Mouse (Mus musculus) limb, embryonic 14.5 days (tissue): ENCODE measurements around the gene Cnn2. TPM values are rescaled to one million over a fixed set of nuclear protein-coding genes. Genes with fewer than 3 reads are reported as not detected.

Experiments used
- ATAC-seq: fragments of 200-750 bp; cut with Nextera tagmentation; 2 replicates; pipeline ENCODE4 v1.8.0; 2017; ENCODE audit warnings: low read depth, moderate number of reproducible peaks, moderate TSS enrichment; ENCODE audit not compliant: low FRiP score
- DNase-seq: peaks from one replicate; pipeline ENCODE4 v3.0.0-alpha.2; 2015; ENCODE audit warnings: low spot score
- H3K27ac ChIP-seq: fragments of 300-500 bp; sonication (generic); replicated peaks from 2 replicates; pipeline ENCODE4 v1.5.1; 2014; ENCODE audit warnings: low read depth, mild to moderate bottlenecking, low read length, moderate library complexity, mixed read lengths
- H3K27me3 ChIP-seq: fragments of 300-500 bp; sonication (generic); 2 replicates; pipeline ENCODE4 v1.6.1; 2014; ENCODE audit warnings: low read length, mixed read lengths; ENCODE audit not compliant: control insufficient read depth, insufficient read depth
- H3K36me3 ChIP-seq: fragments of 300-500 bp; sonication (generic); 2 replicates; pipeline ENCODE4 v1.6.1; 2014; ENCODE audit warnings: mild to moderate bottlenecking, low read length, moderate library complexity, mixed read lengths; ENCODE audit not compliant: control insufficient read depth, insufficient read depth
- H3K4me1 ChIP-seq: fragments of 300-500 bp; sonication (generic); 2 replicates; pipeline ENCODE4 v1.6.1; 2014; ENCODE audit warnings: antibody characterized with exemption, low read length, mixed read lengths; ENCODE audit not compliant: control insufficient read depth, insufficient read depth
- H3K4me2 ChIP-seq: fragments of 300-500 bp; sonication (generic); replicated peaks from 2 replicates; pipeline ENCODE4 v1.6.1; 2014; ENCODE audit warnings: low read depth, mild to moderate bottlenecking, low read length, moderate library complexity; ENCODE audit not compliant: severe bottlenecking
- H3K4me3 ChIP-seq: fragments of 300-500 bp; sonication (generic); replicated peaks from 2 replicates; pipeline ENCODE4 v1.5.1; 2014; ENCODE audit warnings: low read length
- H3K9ac ChIP-seq: fragments of 300-500 bp; sonication (generic); 2 replicates; pipeline ENCODE4 v1.6.1; 2014; ENCODE audit warnings: mild to moderate bottlenecking, low read depth, low read length, moderate library complexity; ENCODE audit not compliant: severe bottlenecking
- H3K9me3 ChIP-seq: fragments of 300-500 bp; sonication (generic); 2 replicates; pipeline ENCODE4 v1.6.1; 2016; ENCODE audit warnings: low read length; ENCODE audit not compliant: control insufficient read depth
- POLR2A ChIP-seq: fragments of 200-500 bp; IDR thresholded peaks from 2 replicates; pipeline ENCODE4 v1.8.0; 2012; ENCODE audit warnings: inconsistent platforms, mild to moderate bottlenecking, moderate library complexity, borderline replicate concordance; ENCODE audit not compliant: insufficient read depth, insufficient read length; ENCODE audit errors: extremely low read depth
- WGBS: fragments of 180-500 bp; shearing (Covaris S2); extraction: QIAGEN DNeasy Blood & Tissue Kit; methylation state at CpG from one replicate; pipeline ENCODE4 v1.1.7; 2014; 5-methylcytosine and 5-hydroxymethylcytosine counted together
- polyA plus RNA-seq, 2 experiments: library from polyadenylated mRNA; depleted of rRNA in 1 of 2; stranded (reverse) in 1 of 2; unstranded in 1 of 2; fragments of >200 nt; fragmentation: Nextera tagmentation in 1 of 2; extraction: Ambion mirVana in 1 of 2; gene quantifications; 2 replicates each; pipeline versions ENCODE4 v1.2.1 to v1.2.3; 2012 to 2014

The Cnn2 gene
- polyA plus RNA-seq, 2 experiments, result 133 to 273 TPM

DNA sequence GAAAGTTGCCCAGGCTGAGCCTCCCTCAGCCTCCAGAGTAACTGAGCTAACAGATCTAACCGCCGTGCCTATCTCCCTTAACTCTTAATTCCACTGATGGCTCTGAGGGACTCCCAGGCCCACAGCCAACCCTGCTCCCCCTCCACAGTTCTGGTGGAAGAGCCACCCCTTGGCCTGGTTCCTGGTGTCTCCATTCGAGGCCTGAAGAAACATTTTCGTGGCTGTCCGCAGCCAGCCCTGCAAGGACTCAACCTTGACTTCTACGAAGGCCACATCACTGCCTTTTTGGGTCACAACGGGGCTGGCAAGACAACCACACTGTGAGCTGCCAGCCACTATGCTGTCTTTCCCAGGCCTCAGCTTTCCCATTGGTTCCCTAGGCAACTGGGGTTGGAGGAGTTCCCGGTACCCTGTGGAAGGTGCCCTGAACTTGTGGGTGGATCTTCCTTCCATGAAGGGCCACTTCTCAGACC is 15.9 kb downstream of the Cnn2 start:
- no peak for DNase-seq
- no peak overlapping the region for H3K4me2 ChIP-seq
- H3K4me3 ChIP-seq, result no peak overlapping the region
- H3K9ac ChIP-seq, result no peak overlapping the region
- TF ChIP-seq POLR2A, result no peak
- H3K9me3 ChIP-seq, result no peaks in the 10 kb centered on the region
- H3K4me1 ChIP-seq, result peaks cover 8% of the 10 kb centered on the region; the same call in 1 of the 2 replicates
- 88% methylated on average over 8 of the region's 8 CpGs for WGBS
- H3K27ac ChIP-seq, result no peak overlapping the region
- H3K36me3 ChIP-seq, result no peaks in the 10 kb centered on the region
- ATAC-seq, result no peak
- H3K27me3 ChIP-seq, result peaks cover 10% of the 10 kb centered on the region; the same call in 1 of the 2 replicates

DNA sequence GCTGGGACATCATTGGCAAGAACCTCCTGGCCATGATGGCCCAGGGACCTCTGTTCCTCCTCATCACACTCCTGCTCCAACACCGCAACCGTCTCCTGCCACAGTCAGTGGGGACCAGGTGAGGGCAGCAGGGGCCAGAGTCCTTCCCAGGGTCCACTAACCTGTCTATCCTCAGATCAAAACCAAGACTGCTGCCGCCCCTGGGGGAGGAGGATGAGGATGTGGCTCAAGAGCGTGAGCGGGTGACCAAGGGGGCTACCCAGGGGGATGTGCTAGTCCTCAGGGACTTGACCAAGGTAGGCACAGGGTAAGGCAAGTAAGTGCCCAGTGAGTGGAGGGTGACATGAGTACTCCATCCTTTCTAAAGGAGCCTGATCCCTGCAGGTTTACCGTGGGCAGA is 23.4 kb downstream of the Cnn2 start:
- Histone ChIP-seq H3K4me3 (no peak overlapping the region), H3K27me3 (peaks cover 42% of the 10 kb centered on the region)
- TF ChIP-seq POLR2A, result no peak

GRCm38 (mm10) chr10:80013609-80014008 is 25.2 kb downstream of the Cnn2 start:
- WGBS, result 26% methylated on average over 24 of the region's 25 CpGs
- H3K27me3 ChIP-seq, result peaks cover 42% of the 10 kb centered on the region
- ATAC-seq (no peak), DNase-seq (no peak)
- no peaks in the 10 kb centered on the region for H3K4me1 ChIP-seq
- TF ChIP-seq POLR2A, result no peak
- H3K9me3 ChIP-seq, result peaks cover 13% of the 10 kb centered on the region
- no peak overlapping the region for H3K4me3 ChIP-seq
- no peak overlapping the region for H3K27ac ChIP-seq
- no peak overlapping the region for H3K9ac ChIP-seq
- H3K36me3 ChIP-seq, result no peaks in the 10 kb centered on the region
- H3K4me2 ChIP-seq, result no peak overlapping the region

More for the DNA sequence above, 23.4 kb downstream of the Cnn2 start:
- peaks cover 13% of the 10 kb centered on the region for H3K9me3 ChIP-seq
- no peak overlapping the region for H3K4me2 ChIP-seq
- H3K9ac ChIP-seq, result no peak overlapping the region
- WGBS, result 86% methylated on average over 6 of the region's 6 CpGs
- H3K36me3 ChIP-seq, result no peaks in the 10 kb centered on the region
- DNase-seq (no peak), ATAC-seq (no peak)
- H3K27ac ChIP-seq, result no peak overlapping the region
- no peaks in the 10 kb centered on the region for H3K4me1 ChIP-seq

GRCm38 (mm10) chr10:80014484-80015290 is 26.3 kb downstream of the Cnn2 start:
- 24% methylated on average over 27 of the region's 28 CpGs for WGBS
- Histone ChIP-seq H3K27ac (no peak overlapping the region), H3K9ac (no peak overlapping the region), H3K27me3 (peaks cover 42% of the 10 kb centered on the region), H3K36me3 (no peaks in the 10 kb centered on the region), H3K4me1 (peaks cover 3% of the 10 kb centered on the region; the same call in 1 of the 2 replicates), H3K4me3 (no peak overlapping the region), H3K9me3 (peaks cover 13% of the 10 kb centered on the region), H3K4me2 (no peak overlapping the region)
- no peak for TF ChIP-seq POLR2A
- DNase-seq (no peak), ATAC-seq (no peak)

DNA sequence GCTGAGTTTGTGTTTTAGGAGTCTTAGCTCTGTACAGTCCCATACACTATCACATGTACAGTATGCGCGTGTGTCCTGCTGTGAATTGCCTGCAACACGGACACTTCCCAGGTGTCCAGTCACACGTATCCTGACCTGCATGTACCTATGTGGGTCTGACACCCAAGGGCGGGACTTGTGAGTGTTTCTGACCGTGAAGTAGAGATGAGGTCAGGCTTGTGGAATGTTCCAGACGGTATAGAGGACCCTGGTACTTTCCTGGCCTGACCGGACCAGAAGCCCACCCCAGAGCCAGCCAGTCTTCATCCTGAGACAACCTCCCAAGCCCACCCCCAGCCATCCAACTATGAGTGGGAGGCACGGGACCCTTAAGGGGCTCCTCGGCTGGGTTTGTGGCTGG is 27.2 kb downstream of the Cnn2 start:
- Histone ChIP-seq H3K9ac (no peak overlapping the region), H3K4me1 (peaks cover 10% of the 10 kb centered on the region), H3K27ac (no peak overlapping the region), H3K4me2 (no peak overlapping the region), H3K36me3 (no peaks in the 10 kb centered on the region), H3K9me3 (peaks cover 8% of the 10 kb centered on the region), H3K4me3 (no peak overlapping the region), H3K27me3 (peaks cover 42% of the 10 kb centered on the region)
- TF ChIP-seq POLR2A, result no peak
- 69% methylated on average over 10 of the region's 10 CpGs for WGBS
- DNase-seq, result no peak
- no peak for ATAC-seq

- Histone ChIP-seq H3K27ac (no peak within 1 kb of the TSS), H3K36me3 (no peaks in the 10 kb centered on the region), H3K4me3 (no peak within 1 kb of the TSS), H3K4me1 (peaks cover 10% of the 10 kb centered on the region), H3K9ac (no peak within 1 kb of the TSS), H3K4me2 (no peak within 1 kb of the TSS), H3K27me3 (peaks cover 42% of the 10 kb centered on the region), H3K9me3 (no peaks in the 10 kb centered on the region)
- no peak for TF ChIP-seq POLR2A
- no peak for ATAC-seq
- no peak for DNase-seq
- 62% methylated on average over 11 of the region's 11 CpGs for WGBS
These were observed 28.1 kb downstream of the Cnn2 start, which contains the start of gene Arhgap45 for GRCm38 (mm10) chr10:80016511-80016910. Gene Arhgap45, plus strand, starts transcription at chr10:80016653.
